Mouse (Mus musculus) cortical plate, adult 2 months (tissue): Measurements from ENCODE around the gene A2ml1. TPM values are rescaled to one million over a fixed set of nuclear protein-coding genes. Genes with fewer than 3 reads are reported as not detected.

Experiments used
- H3K27ac ChIP-seq: fragments of 200-500 bp; 2 replicates; pipeline ENCODE4 v1.5.1; 2012; ENCODE audit warnings: low read length, control low read depth, inconsistent platforms; ENCODE audit not compliant: insufficient read depth
- H3K4me1 ChIP-seq: fragments of 200-500 bp; 2 replicates; pipeline ENCODE4 v1.6.1; 2011; ENCODE audit warnings: low read length; ENCODE audit not compliant: control insufficient read depth, insufficient read depth
- H3K4me3 ChIP-seq: fragments of 200-500 bp; 2 replicates; pipeline ENCODE4 v1.5.1; 2011; ENCODE audit warnings: mild to moderate bottlenecking, low read length, control low read depth; ENCODE audit not compliant: insufficient read depth
- CTCF ChIP-seq: fragments of 200-500 bp; IDR thresholded peaks from 2 replicates; pipeline ENCODE4 v1.5.1; 2011; ENCODE audit warnings: mild to moderate bottlenecking, control low read depth, low read length; ENCODE audit not compliant: insufficient read depth; ENCODE audit errors: extremely low read depth
- POLR2A ChIP-seq: fragments of 200-500 bp; IDR thresholded peaks from 2 replicates; pipeline ENCODE4 v1.6.1; 2011; ENCODE audit warnings: mild to moderate bottlenecking, low read length, control low read depth; ENCODE audit not compliant: insufficient read depth; ENCODE audit errors: extremely low read depth
- polyA plus RNA-seq: library from polyadenylated mRNA; depleted of rRNA; stranded (reverse); fragments of >200 nt; gene quantifications from 2 replicates; pipeline ENCODE4 v1.2.3, GENCODE M21; 2012

The A2ml1 gene
- polyA plus RNA-seq, 1 experiment, result 32.4 TPM

GRCm38 (mm10) chr6:128566589-128566988 lies 14.8 kb downstream of the A2ml1 start:
- no peaks in the 10 kb centered on the region for H3K4me1 ChIP-seq
- TF ChIP-seq CTCF, result no peak
- TF ChIP-seq POLR2A, result no peak
- H3K27ac ChIP-seq, result no peak overlapping the region
- no peak overlapping the region for H3K4me3 ChIP-seq

- Histone ChIP-seq H3K4me1 (no peaks in the 10 kb centered on the region), H3K4me3 (no peak overlapping the region), H3K27ac (no peak overlapping the region)
- no peak for TF ChIP-seq POLR2A
- no peak for TF ChIP-seq CTCF
These were observed 27.4 kb downstream of the A2ml1 start for GRCm38 (mm10) chr6:128554049-128554448.

GRCm38 (mm10) chr6:128549463-128550452 lies 31.6 kb downstream of the A2ml1 start:
- Histone ChIP-seq H3K27ac (no peak overlapping the region), H3K4me3 (no peak overlapping the region), H3K4me1 (no peaks in the 10 kb centered on the region)
- no peak for TF ChIP-seq CTCF
- no peak for TF ChIP-seq POLR2A

GRCm38 (mm10) chr6:128548532-128548931 lies 32.9 kb downstream of the A2ml1 start:
- no peak overlapping the region for H3K4me3 ChIP-seq
- TF ChIP-seq CTCF (no peak), POLR2A (no peak)
- H3K4me1 ChIP-seq, result no peaks in the 10 kb centered on the region
- no peak overlapping the region for H3K27ac ChIP-seq

- Histone ChIP-seq H3K4me1 (no peaks in the 10 kb centered on the region), H3K4me3 (no peak overlapping the region), H3K27ac (no peak overlapping the region)
- no peak for TF ChIP-seq POLR2A
- no peak for TF ChIP-seq CTCF
These were observed 36.0 kb downstream of the A2ml1 start for GRCm38 (mm10) chr6:128545402-128545801.

- H3K4me3 ChIP-seq, result peak overlapping the region; percentile 40
These were observed 38.2 kb downstream of the A2ml1 start for GRCm38 (mm10) chr6:128543226-128543625.

GRCm38 (mm10) chr6:128535250-128535649 lies 46.2 kb downstream of the A2ml1 start:
- TF ChIP-seq CTCF, result no peak
- TF ChIP-seq POLR2A, result no peak
- no peak overlapping the region for H3K27ac ChIP-seq
- H3K4me3 ChIP-seq, result no peak overlapping the region
- H3K4me1 ChIP-seq, result no peaks in the 10 kb centered on the region

More at GRCm38 (mm10) chr6:128543226-128543625, 38.2 kb downstream of the A2ml1 start:
- Histone ChIP-seq H3K27ac (no peak overlapping the region), H3K4me1 (no peaks in the 10 kb centered on the region)
- TF ChIP-seq POLR2A (0 out of 2 replicates have a peak, but pooled peaks have one; percentile 38), CTCF (no peak)

GRCm38 (mm10) chr6:128533296-128533695 lies 48.1 kb downstream of the A2ml1 start:
- TF ChIP-seq POLR2A, result no peak
- no peak for TF ChIP-seq CTCF
- no peaks in the 10 kb centered on the region for H3K4me1 ChIP-seq
- no peak overlapping the region for H3K27ac ChIP-seq
- H3K4me3 ChIP-seq, result no peak overlapping the region

- TF ChIP-seq POLR2A, result no peak
- no peak for TF ChIP-seq CTCF
- no peak overlapping the region for H3K27ac ChIP-seq
These were observed 48.7 kb downstream of the A2ml1 start for GRCm38 (mm10) chr6:128532701-128533100.

GRCm38 (mm10) chr6:128528491-128528890 lies 52.9 kb downstream of the A2ml1 start:
- TF ChIP-seq POLR2A (no peak), CTCF (no peak)
- no peak overlapping the region for H3K27ac ChIP-seq
- no peak overlapping the region for H3K4me3 ChIP-seq
- H3K4me1 ChIP-seq, result no peaks in the 10 kb centered on the region

More at GRCm38 (mm10) chr6:128532701-128533100, 48.7 kb downstream of the A2ml1 start:
- Histone ChIP-seq H3K4me3 (no peak overlapping the region), H3K4me1 (no peaks in the 10 kb centered on the region)
